Mouse (Mus musculus) hindbrain, postnatal 0 days (tissue): Measurements from ENCODE around the gene Ttll11. TPM values are rescaled to one million over a fixed set of nuclear protein-coding genes. Genes with fewer than 3 reads are reported as not detected.

Experiments
- ATAC-seq: fragments of 200-750 bp; cut with Nextera tagmentation; 2 replicates; pipeline ENCODE4 v1.8.0; 2017; ENCODE audit warnings: mild to moderate bottlenecking, moderate TSS enrichment, moderate library complexity
- DNase-seq: peaks from one replicate; pipeline ENCODE4 v3.0.0-alpha.2; 2015; ENCODE audit warnings: low spot score
- H3K27ac ChIP-seq: fragments of 300-500 bp; sonication (generic); 2 replicates; pipeline ENCODE4 v1.5.1; 2014; ENCODE audit warnings: mild to moderate bottlenecking
- H3K27me3 ChIP-seq: fragments of 300-500 bp; sonication (generic); 2 replicates; pipeline ENCODE4 v1.6.1; 2014; ENCODE audit warnings: low read length, mixed read lengths; ENCODE audit not compliant: insufficient read depth
- H3K36me3 ChIP-seq: fragments of 300-500 bp; sonication (generic); 2 replicates; pipeline ENCODE4 v1.6.1; 2014; ENCODE audit warnings: low read length, mixed read lengths; ENCODE audit not compliant: insufficient read depth
- H3K4me1 ChIP-seq: fragments of 300-500 bp; sonication (generic); 2 replicates; pipeline ENCODE4 v1.6.1; 2014; ENCODE audit warnings: antibody characterized with exemption, low read length, mixed read lengths; ENCODE audit not compliant: insufficient read depth
- H3K4me2 ChIP-seq: fragments of 300-500 bp; sonication (generic); 2 replicates; pipeline ENCODE4 v1.6.1; 2014; ENCODE audit warnings: low read depth, mild to moderate bottlenecking, low read length, moderate library complexity, mixed read lengths
- H3K4me3 ChIP-seq: fragments of 300-500 bp; sonication (generic); 2 replicates; pipeline ENCODE4 v1.5.1; 2014; ENCODE audit warnings: low read length
- H3K9ac ChIP-seq: fragments of 300-500 bp; sonication (generic); replicated peaks from 2 replicates; pipeline ENCODE4 v1.6.1; 2014; ENCODE audit warnings: mild to moderate bottlenecking, low read length, moderate library complexity, mixed read lengths
- H3K9me3 ChIP-seq: fragments of 300-500 bp; sonication (generic); 2 replicates; pipeline ENCODE4 v1.6.1; 2016; ENCODE audit warnings: low read length, mixed read lengths
- CTCF ChIP-seq: IDR thresholded peaks from 2 replicates; pipeline ENCODE4 v1.5.1; 2016; ENCODE audit warnings: antibody characterized with exemption, control low read depth, low read depth
- WGBS: fragments of 180-500 bp; shearing (Covaris S2); extraction: QIAGEN DNeasy Blood & Tissue Kit; methylation state at CpG from one replicate; pipeline ENCODE4 v1.1.7; 2014; 5-methylcytosine and 5-hydroxymethylcytosine counted together
- polyA plus RNA-seq: library from polyadenylated mRNA; unstranded; fragments of >200 nt; fragmentation: Nextera tagmentation; extraction: Ambion mirVana; gene quantifications from 2 replicates; pipeline ENCODE4 v1.2.1, GENCODE M21; 2015
- total RNA-seq: library from RNA; depleted of rRNA; stranded (reverse); fragments of >200 nt; gene quantifications from 2 replicates; pipeline ENCODE4 v1.2.3, GENCODE M21; 2014

Ttll11 gene
- total and polyA plus RNA-seq, 2 experiments from 2014 or later: 5.8 to 8.2 TPM

DNA sequence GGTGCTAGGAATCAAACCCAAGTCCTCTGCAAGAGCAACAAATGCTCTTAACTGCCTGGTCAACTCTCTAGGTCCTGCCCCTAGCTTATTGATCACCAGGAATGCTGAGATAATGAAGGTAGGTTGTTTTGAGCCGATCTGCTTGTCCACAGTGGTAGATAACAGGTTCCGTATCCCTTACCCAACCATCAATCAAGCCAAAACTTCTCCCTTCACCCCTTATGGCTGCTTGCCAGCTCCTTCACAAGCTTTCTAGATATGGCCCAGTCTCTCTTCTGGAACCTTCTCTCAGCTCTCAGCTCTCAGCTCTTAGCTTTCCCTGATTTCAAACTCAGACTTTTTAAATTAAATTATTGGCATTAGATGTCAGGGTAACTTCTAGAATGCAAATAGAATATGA lies 85.2 kb downstream of the Ttll11 start:
- DNase-seq: no peak
- Histone ChIP-seq H3K4me1 (no peaks in the 10 kb centered on the region), H3K27ac (no peak overlapping the region), H3K4me2 (no peak overlapping the region), H3K27me3 (no peaks in the 10 kb centered on the region), H3K4me3 (no peak overlapping the region), H3K9me3 (no peaks in the 10 kb centered on the region), H3K36me3 (no peaks in the 10 kb centered on the region), H3K9ac (no peak overlapping the region)
- no peak for TF ChIP-seq CTCF
- ATAC-seq: no peak
- WGBS: 92% methylated on average over 2 of the region's 2 CpGs

DNA sequence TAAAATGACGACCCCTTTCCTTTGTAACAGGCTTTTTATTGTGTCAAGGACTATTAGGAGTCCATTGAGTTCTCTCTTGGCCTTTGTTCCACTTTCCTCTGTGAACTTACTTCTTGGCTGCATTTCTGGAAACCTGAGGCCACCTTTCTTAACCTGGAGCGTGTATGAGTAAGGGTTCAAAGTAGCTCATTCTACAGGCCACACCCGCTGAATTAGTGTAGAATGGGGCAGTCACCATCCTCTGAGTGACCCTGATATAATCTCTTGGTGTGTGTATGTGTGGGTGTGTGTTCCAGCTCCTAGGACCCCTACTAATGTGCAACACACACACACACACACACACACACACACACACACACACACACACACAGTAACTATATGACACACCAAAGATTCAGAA lies 89.1 kb downstream of the Ttll11 start:
- ATAC-seq: no peak
- H3K27ac ChIP-seq: no peak overlapping the region

DNA sequence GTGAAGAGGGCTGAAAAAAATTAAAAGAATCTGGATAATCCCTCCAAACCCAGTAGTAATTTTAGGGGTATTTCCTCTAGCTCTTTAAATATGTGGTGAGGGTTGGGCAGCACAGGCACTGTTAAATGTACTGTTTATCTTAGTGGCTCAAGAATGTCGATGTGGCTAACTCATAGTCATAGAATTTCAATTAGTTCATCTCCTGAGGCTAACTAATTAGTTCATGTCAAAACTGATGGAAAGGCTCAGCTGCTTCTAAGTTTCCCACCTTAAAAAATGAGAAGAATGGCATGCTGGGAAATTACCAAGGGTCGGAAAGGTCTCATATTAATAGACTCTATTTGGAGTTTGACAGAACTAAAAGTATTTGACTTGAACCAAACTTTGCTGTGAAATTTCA lies 89.9 kb downstream of the Ttll11 start:
- H3K9ac ChIP-seq: no peak overlapping the region
- H3K4me3 ChIP-seq: no peak overlapping the region
- no peaks in the 10 kb centered on the region for H3K27me3 ChIP-seq
- no peak overlapping the region for H3K4me2 ChIP-seq
- TF ChIP-seq CTCF: no peak
- ATAC-seq (no peak), DNase-seq (no peak)
- no peak overlapping the region for H3K27ac ChIP-seq
- H3K4me1 ChIP-seq: no peaks in the 10 kb centered on the region
- H3K9me3 ChIP-seq: no peaks in the 10 kb centered on the region
- 61% methylated on average over 2 of the region's 2 CpGs for WGBS
- no peaks in the 10 kb centered on the region for H3K36me3 ChIP-seq

More for the DNA sequence above, 89.1 kb downstream of the Ttll11 start:
- Histone ChIP-seq H3K36me3 (no peaks in the 10 kb centered on the region), H3K9ac (no peak overlapping the region), H3K4me2 (no peak overlapping the region), H3K4me3 (no peak overlapping the region), H3K27me3 (no peaks in the 10 kb centered on the region), H3K9me3 (no peaks in the 10 kb centered on the region), H3K4me1 (no peaks in the 10 kb centered on the region)
- DNase-seq: no peak
- no peak for TF ChIP-seq CTCF
- 84% methylated on average over 3 of the region's 3 CpGs for WGBS

DNA sequence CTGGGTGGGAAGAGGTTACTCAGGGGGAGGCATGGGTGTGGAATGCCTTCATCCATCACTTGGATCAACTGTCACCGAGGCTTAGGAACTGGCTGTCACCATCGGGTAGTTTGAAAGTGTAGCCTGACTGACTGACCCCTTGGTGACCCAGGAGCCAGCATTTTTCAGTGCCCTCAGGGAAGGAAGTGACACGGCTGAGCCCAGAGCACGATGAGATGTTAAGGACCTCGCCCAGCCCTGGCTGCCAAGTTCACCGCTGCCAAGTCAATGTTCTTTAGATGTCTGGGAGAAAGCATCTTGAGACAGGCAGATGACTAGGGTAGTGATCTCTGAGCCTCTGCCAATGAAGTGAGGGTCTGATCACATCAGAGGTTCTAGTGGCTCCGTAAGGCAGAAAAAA lies 95.4 kb downstream of the Ttll11 start:
- no peaks in the 10 kb centered on the region for H3K4me1 ChIP-seq
- no peak for TF ChIP-seq CTCF
- H3K4me3 ChIP-seq: no peak overlapping the region
- H3K4me2 ChIP-seq: no peak overlapping the region
- WGBS: 62% methylated on average over 7 of the region's 7 CpGs
- H3K27ac ChIP-seq: no peak overlapping the region
- no peak for DNase-seq
- ATAC-seq: no peak
- no peaks in the 10 kb centered on the region for H3K36me3 ChIP-seq
- no peak overlapping the region for H3K9ac ChIP-seq
- H3K9me3 ChIP-seq: no peaks in the 10 kb centered on the region
- no peaks in the 10 kb centered on the region for H3K27me3 ChIP-seq

DNA sequence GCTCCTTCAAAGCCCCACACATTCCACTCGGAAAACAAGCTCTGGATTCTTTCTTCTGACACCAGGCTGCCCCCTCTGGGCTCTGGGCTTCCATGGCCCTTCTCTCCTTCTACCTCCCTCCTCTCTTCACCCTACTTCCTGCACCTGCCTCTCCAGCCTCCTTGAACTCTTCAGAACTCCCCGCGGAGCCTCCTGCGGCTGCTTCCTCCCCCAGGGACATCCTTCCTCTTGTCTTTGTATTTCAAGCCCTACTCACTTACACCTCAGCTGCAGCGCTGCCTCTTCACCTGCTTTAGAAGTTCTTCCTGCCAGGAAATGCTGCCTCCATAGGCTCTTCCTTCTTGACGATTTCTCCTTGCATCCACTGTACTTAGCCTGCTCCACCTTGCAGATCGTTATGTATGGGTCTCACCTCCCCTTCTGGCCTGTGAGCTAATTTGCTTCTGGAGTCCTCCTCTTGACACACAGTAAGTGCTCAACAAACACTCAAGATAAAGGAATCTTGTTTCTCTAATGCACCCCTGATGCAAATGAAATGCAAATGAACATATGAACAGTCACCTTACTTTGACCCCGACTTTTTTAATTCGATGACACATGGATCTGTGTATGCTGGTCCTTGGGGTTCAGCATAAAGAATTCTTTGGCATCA lies 97.3 kb downstream of the Ttll11 start:
- ATAC-seq (no peak), DNase-seq (no peak)
- Histone ChIP-seq H3K4me1 (no peaks in the 10 kb centered on the region), H3K27ac (no peak overlapping the region), H3K36me3 (no peaks in the 10 kb centered on the region), H3K9me3 (no peaks in the 10 kb centered on the region), H3K4me2 (no peak overlapping the region), H3K9ac (no peak overlapping the region), H3K4me3 (no peak overlapping the region), H3K27me3 (no peaks in the 10 kb centered on the region)
- no peak for TF ChIP-seq CTCF
- 54% methylated on average over 9 of the region's 9 CpGs for WGBS

DNA sequence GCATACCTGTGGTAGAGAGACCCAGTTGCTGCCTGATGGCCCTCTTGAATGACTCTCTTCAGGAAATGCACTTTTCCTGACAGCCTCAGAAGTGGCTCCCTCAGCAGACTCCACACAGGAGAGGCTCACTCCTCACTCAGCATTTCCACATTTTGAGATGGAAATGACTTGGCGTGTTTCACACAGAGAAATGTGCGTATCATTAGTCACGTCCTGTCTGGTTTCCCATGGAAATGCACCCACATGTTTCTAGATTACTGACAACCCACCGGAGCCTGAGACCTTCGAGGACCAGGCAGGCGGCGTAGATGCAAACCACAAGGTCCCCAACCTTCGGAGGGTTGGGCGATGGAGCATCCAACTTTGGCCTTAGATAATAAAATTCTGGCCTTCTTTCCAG lies 97.8 kb downstream of the Ttll11 start:
- Histone ChIP-seq H3K4me3 (no peak overlapping the region), H3K4me2 (no peak overlapping the region), H3K27me3 (no peaks in the 10 kb centered on the region), H3K27ac (no peak overlapping the region), H3K9me3 (no peaks in the 10 kb centered on the region), H3K36me3 (no peaks in the 10 kb centered on the region), H3K4me1 (no peaks in the 10 kb centered on the region), H3K9ac (no peak overlapping the region)
- 78% methylated on average over 9 of the region's 9 CpGs for WGBS
- no peak for TF ChIP-seq CTCF
- ATAC-seq (no peak), DNase-seq (no peak)

DNA sequence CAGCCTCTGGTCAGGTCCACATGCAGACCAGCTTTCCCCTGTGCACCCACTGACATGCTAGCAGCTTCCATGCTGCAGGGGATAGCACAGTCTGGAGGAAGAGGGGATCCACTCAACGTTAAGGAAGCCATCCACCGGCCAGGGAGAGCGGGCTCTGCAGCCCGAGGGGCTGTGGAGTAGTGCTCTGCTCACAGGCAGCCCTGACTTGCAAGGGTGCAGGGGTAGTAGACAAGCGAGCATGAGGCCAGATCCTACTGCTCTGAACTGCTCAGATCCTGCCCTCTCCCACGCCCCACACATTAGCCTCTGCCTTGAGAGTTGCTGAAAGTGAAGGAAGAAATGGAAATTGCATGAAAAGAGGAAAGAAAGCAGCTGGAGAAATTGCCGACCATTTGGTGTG lies 99.4 kb downstream of the Ttll11 start:
- Histone ChIP-seq H3K36me3 (no peaks in the 10 kb centered on the region), H3K4me3 (no peak overlapping the region), H3K4me2 (no peak overlapping the region), H3K9ac (no peak overlapping the region), H3K4me1 (no peaks in the 10 kb centered on the region), H3K27ac (no peak overlapping the region), H3K27me3 (no peaks in the 10 kb centered on the region), H3K9me3 (no peaks in the 10 kb centered on the region)
- DNase-seq: no peak
- no peak for TF ChIP-seq CTCF
- peak; percentile 55 for ATAC-seq
- 62% methylated on average over 7 of the region's 7 CpGs for WGBS
